Mouse (Mus musculus): ENCODE data around the gene Iqch. TPM values are rescaled to one million over a fixed set of nuclear protein-coding genes. Genes with fewer than 3 reads are reported as not detected.

The Iqch gene
- polyA plus RNA-seq, 1 experiment = 0.11 TPM

DNA sequence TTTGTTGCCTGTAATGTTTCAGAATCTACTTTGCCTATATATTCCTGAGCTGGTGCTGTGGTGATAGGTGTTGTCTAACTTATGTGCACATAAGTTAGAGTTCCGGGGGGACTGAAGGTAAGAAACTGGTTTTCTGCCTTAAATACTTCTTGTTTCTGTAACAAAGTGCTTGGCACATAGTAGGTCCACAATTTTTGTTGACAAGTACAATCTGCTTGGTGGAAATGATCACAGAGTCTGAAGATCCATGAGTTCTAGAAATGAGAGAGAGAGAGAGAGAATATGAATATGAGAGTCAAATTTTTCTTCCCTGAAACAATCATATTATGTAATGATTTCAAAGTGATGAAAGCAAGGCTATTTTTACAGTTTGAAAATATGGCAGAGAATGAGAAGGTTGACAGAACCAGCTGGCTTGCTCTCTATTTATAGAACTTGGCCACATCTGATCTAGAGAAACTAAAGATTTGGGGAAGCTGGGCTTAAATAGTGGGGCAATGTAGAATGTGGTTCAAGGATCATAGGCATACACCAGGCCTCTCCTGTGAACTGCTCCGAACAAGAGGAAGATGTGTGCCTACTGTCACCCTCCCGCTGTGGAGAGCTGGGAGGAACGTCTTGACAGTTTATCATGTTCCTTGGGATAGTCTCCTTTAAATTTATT, 39.8 kb upstream of the Iqch start:
- TF ChIP-seq POLR2A (IDR thresholded peaks at IDR 0.05; ENCODE audit: borderline replicate concordance, extremely low read depth, low read depth, low read length) (no peak), CTCF (IDR thresholded peaks at IDR 0.05; ENCODE audit: insufficient read depth, low read length) (no peak)
- no peak overlapping the region for H3K4me3 ChIP-seq (replicated peaks; ENCODE audit: extremely low read depth, low read depth, low read length)
- H3K4me1 ChIP-seq (ENCODE audit: control insufficient read depth, insufficient read depth, low read length) = no peaks in the 10 kb centered on the region
- 83% methylated on average over 4 of the region's 4 CpGs for WGBS
- DNase-seq = no peak

DNA sequence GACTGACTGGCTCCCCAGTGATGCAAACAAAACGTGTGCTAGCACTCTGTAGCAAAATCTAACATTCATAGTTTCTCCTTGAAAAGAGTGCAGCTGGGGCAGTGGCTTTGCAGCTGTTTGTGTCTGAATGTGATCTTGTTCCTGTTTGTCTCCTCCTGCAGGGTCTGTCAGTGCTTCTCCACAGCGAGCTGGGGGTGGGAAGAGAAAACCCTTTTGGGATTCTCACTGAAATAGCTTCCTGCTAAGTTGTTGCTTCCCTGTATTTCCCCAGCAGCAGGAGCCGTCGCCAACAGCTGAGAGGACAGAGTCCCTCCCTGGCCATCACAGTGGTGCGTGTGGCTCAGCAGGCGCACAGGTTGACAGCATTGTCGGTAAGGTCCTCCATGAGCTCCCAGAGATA, 33.8 kb upstream of the Iqch start:
- TF ChIP-seq POLR2A (IDR thresholded peaks at IDR 0.05; ENCODE audit: borderline replicate concordance, extremely low read depth, low read depth, low read length) (no peak), CTCF (IDR thresholded peaks at IDR 0.05; ENCODE audit: insufficient read depth, low read length) (no peak)
- DNase-seq = no peak
- Histone ChIP-seq H3K4me1 (ENCODE audit: control insufficient read depth, insufficient read depth, low read length) (no peaks in the 10 kb centered on the region), H3K4me3 (replicated peaks; ENCODE audit: extremely low read depth, low read depth, low read length) (no peak overlapping the region)
- WGBS = 86% methylated on average over 7 of the region's 7 CpGs

DNA sequence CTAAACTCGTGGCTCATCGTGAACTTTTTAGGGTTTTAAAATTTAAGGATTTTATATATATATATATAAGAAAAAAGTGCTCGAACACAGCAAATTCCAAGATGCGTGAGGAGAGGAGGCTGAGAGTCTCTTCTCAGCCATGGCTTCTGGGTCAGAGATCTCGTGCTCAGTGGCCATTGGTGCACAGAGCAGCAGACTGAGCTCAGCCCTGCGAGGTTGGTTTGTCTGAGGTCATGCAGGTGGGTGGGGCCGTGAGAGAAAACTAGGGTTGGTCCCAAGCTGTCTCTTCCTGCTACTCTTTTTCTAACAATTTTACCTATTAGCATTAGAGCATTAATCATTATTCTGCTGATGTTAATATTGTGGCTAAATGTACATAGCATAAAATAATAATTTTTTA, 31.0 kb upstream of the Iqch start:
- WGBS = 46% methylated on average over 7 of the region's 7 CpGs
- no peaks in the 10 kb centered on the region for H3K4me1 ChIP-seq (ENCODE audit: control insufficient read depth, insufficient read depth, low read length)
- no peak for TF ChIP-seq POLR2A (IDR thresholded peaks at IDR 0.05; ENCODE audit: borderline replicate concordance, extremely low read depth, low read depth, low read length)
- TF ChIP-seq CTCF (IDR thresholded peaks at IDR 0.05; ENCODE audit: insufficient read depth, low read length) = no peak
- H3K4me3 ChIP-seq (replicated peaks; ENCODE audit: extremely low read depth, low read depth, low read length) = no peak overlapping the region
- no peak for DNase-seq

DNA sequence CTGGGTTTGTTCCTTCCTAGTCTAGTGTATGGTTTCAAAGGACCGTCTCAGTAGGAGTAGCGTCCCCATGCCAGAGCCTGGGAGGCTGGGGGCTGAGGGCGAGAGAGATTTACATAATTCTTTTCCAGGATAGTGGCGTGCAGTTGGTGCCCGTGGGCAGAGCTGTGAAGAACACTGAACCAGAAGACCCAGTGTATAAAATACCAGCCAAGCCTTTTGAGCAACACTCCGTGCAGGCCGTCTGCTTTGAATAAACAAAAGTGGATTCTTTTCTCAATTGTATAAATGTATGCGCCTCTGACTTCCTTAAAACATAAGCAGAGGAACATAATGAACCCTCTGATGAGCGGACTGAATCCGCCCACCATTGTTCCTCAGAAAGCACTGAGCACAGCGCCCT, 30.6 kb upstream of the Iqch start:
- DNase-seq = no peak
- no peak overlapping the region for H3K4me3 ChIP-seq (replicated peaks; ENCODE audit: extremely low read depth, low read depth, low read length)
- 50% methylated on average over 11 of the region's 11 CpGs for WGBS
- no peaks in the 10 kb centered on the region for H3K4me1 ChIP-seq (ENCODE audit: control insufficient read depth, insufficient read depth, low read length)
- TF ChIP-seq CTCF (IDR thresholded peaks at IDR 0.05; ENCODE audit: insufficient read depth, low read length) = no peak
- no peak for TF ChIP-seq POLR2A (IDR thresholded peaks at IDR 0.05; ENCODE audit: borderline replicate concordance, extremely low read depth, low read depth, low read length)

DNA sequence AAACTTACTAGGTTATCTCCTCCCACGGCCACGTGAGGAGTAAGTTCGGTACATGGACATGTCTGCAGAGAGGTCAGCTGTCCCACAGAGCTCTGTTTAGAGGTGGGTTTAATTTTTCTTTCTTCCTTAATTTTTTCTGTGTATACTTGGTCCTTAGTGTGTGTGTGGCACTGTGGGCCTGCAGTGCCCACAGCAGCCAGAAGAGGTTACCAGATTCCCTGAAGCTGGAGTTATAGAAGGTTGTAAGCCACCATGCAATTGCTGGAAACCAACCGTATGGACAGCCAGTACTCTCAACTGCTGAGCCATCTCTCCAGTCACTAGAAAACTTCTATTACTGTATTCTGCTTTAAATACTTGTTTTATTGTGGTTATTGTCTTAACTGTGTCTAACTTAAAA, 29.8 kb upstream of the Iqch start:
- TF ChIP-seq POLR2A (IDR thresholded peaks at IDR 0.05; ENCODE audit: borderline replicate concordance, extremely low read depth, low read depth, low read length) = no peak
- 0 out of 2 replicates have a peak, but pooled peaks have one; percentile 21 for TF ChIP-seq CTCF (IDR thresholded peaks at IDR 0.05; ENCODE audit: insufficient read depth, low read length)
- DNase-seq = no peak
- 96% methylated on average over 4 of the region's 4 CpGs for WGBS
- Histone ChIP-seq H3K4me3 (replicated peaks; ENCODE audit: extremely low read depth, low read depth, low read length) (no peak overlapping the region), H3K4me1 (ENCODE audit: control insufficient read depth, insufficient read depth, low read length) (no peaks in the 10 kb centered on the region)

DNA sequence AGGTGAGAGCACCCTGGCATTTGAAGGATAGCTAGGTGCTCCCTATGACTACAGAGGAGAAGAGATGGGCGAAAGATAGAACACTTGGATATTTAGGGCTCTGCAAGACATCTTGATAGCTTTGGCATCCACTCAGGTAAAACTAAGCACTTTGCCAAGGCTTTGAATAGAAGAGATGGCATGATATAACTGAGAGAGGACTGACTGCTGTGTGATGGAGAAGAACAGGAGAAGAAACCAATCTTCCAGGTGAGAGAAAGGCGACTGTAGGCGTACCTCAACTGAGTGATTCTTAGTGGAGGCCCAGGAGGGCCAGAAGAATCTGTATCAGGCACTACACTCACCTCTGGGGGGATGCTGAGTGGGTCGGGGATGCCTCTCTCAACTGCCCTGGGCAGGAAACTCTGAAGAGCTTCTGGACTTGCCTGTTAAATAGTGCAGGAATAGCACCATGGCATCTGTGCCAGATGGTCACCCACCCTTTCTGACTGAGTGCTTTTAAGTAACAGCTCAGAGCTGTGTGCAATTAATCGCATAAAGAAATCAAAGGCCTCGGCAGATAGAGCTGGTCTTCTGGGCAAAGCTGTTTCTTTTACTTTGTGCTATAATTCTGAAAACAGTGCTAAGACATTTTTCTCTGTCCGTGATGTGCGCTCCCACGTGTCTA, 22.9 kb upstream of the Iqch start:
- H3K4me1 ChIP-seq (ENCODE audit: control insufficient read depth, insufficient read depth, low read length) = no peaks in the 10 kb centered on the region
- no peak for DNase-seq
- H3K4me3 ChIP-seq (replicated peaks; ENCODE audit: extremely low read depth, low read depth, low read length) = no peak overlapping the region
- TF ChIP-seq CTCF (IDR thresholded peaks at IDR 0.05; ENCODE audit: insufficient read depth, low read length) (no peak), POLR2A (IDR thresholded peaks at IDR 0.05; ENCODE audit: borderline replicate concordance, extremely low read depth, low read depth, low read length) (no peak)
- 93% methylated on average over 9 of the region's 9 CpGs for WGBS

DNA sequence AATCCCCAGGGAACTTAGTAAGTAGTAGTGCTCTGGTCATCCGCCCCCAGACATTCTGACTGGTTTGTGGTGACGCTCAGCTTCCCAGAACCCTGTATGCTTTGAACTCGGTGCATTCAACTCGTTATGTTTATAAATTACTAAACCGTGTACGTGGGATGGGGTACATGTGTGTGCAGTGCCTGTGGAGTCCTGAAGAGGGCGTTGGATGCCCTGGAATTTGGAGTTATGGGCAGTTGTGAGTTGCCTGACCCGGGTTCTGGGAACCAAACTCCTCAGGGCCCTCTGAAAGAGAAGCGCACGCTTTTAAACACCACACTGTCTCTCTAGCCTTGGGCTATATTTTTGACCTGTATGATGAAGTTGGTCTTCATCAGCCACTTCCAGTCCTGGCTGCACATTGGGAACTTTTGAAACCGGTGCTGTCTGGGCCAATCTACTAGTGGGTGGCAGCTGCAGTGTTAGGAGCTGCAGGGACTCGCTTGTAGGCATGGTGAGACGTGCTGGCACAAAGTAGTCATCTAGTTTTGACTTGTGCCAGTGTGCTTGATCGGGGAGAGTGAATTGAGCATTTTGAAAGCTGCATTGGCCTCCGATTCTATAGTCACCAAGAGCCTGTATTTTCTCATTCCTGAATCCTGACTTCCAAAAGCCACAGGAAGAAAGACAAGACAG, 21.7 kb upstream of the Iqch start:
- TF ChIP-seq POLR2A (IDR thresholded peaks at IDR 0.05; ENCODE audit: borderline replicate concordance, extremely low read depth, low read depth, low read length) (no peak), CTCF (IDR thresholded peaks at IDR 0.05; ENCODE audit: insufficient read depth, low read length) (no peak)
- H3K4me1 ChIP-seq (ENCODE audit: control insufficient read depth, insufficient read depth, low read length) = no peaks in the 10 kb centered on the region
- H3K4me3 ChIP-seq (replicated peaks; ENCODE audit: extremely low read depth, low read depth, low read length) = no peak overlapping the region
- WGBS = 88% methylated on average over 15 of the region's 15 CpGs
- no peak for DNase-seq

DNA sequence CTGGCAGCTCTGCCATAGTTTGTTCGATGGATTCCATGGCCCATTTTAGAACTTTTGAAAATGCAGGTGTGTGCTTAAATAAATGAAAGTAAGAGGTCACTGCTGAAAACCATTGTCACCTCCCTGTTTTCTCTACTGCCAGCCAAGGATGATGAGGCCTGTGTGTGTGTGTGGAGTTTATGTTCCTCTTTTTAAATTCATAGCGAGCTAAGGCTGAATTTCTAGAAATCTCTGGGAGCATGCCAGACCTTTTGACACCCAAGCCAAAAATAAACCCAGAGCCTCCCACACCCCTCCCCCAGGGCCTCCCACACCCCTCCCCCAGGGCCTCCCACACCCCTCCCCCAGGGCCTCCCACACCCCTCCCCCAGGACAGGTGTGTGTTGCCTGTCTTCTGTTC, 15.7 kb upstream of the Iqch start:
- no peak for TF ChIP-seq POLR2A (IDR thresholded peaks at IDR 0.05; ENCODE audit: borderline replicate concordance, extremely low read depth, low read depth, low read length)
- no peak for TF ChIP-seq CTCF (IDR thresholded peaks at IDR 0.05; ENCODE audit: insufficient read depth, low read length)
- Histone ChIP-seq H3K4me1 (ENCODE audit: control insufficient read depth, insufficient read depth, low read length) (peaks cover 5% of the 10 kb centered on the region; the same call in 1 of the 2 replicates), H3K4me3 (replicated peaks; ENCODE audit: extremely low read depth, low read depth, low read length) (no peak overlapping the region)
- WGBS = 74% methylated on average over 2 of the region's 2 CpGs
- no peak for DNase-seq

DNA sequence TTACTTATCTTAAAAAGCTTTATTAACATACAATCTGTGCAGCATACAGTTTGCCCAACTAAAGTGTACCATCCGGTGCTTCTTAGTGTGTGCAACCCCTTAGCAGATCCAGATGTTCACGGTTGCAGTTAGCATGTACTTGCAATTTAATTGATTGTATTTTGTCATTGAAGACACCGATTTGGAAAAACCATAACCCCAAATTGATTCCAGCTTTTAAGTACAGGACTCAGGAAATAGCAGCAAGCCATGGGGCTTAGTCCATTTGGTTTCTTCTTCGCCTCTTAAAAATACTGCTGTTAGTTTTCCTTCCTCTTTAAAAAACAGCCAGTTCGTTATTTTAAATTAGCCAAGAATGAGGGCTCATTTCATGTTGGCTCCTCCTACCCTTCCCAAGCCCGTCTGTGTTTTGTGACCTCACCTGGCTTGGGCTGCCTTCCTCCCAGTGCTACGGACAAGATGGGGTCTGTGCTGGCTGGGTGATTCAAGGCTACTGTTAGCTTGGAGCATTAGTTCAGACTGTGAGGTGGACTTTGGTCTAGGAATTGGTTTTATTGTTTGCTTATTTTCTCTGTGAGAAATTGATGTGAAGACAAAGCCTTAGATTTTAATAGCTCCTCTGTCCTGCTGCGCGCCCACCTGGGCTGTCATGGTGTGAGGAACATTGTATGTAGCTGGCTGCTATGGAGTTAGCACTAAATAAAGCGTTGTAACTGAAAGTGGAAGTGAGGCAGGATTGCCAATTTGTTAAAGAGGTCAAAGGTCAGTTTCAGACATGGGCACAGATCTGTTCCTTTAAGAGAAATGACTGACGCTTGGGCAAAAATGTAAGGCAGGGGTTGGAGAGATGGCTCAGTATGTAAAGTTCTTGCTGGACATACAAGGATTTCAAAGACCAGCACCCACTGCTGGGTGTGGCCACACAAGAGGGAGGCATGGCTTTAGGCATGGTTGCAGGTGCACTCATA, 12.0 kb upstream of the Iqch start:
- TF ChIP-seq POLR2A (IDR thresholded peaks at IDR 0.05; ENCODE audit: borderline replicate concordance, extremely low read depth, low read depth, low read length) = no peak
- TF ChIP-seq CTCF (IDR thresholded peaks at IDR 0.05; ENCODE audit: insufficient read depth, low read length) = no peak
- WGBS = 71% methylated on average over 11 of the region's 11 CpGs
- peaks cover 13% of the 10 kb centered on the region for H3K4me1 ChIP-seq (ENCODE audit: control insufficient read depth, insufficient read depth, low read length)
- no peak for DNase-seq
- no peak overlapping the region for H3K4me3 ChIP-seq (replicated peaks; ENCODE audit: extremely low read depth, low read depth, low read length)

Data from lung, adult 2 months (tissue).